Mouse (Mus musculus) left cerebral cortex, postnatal 36 days (tissue): ENCODE data around the gene Tsc2. TPM values are rescaled to one million over a fixed set of nuclear protein-coding genes. Genes with fewer than 3 reads are reported as not detected.

Source experiments
- DNase-seq, 2 experiments: peaks; one replicate each; pipeline ENCODE4 v3.0.0; 2021 to 2022; ENCODE audit warnings: low spot score in 2 of 2, mixed read lengths in 1 of 2
- intact Hi-C: fragments of 180-260 bp; cut with DNase I; formaldehyde crosslinking; loops from one replicate; pipeline ENCODE4 v1.15.1; 2025
- total RNA-seq, 2 experiments: library from RNA; stranded (reverse); gene quantifications; 2 replicates each; pipeline ENCODE4 v1.2.3; 2021

Gene Tsc2
- total RNA-seq, 2 experiments from 2014 or later, result 116 to 157 TPM

- DNase-seq, result no peak
- intact Hi-C loops, result no loop called here
These were observed 48.6 kb downstream of the Tsc2 start for GRCm38 (mm10) chr17:24583599-24584460.

GRCm38 (mm10) chr17:24580287-24580686 lies 52.1 kb downstream of the Tsc2 start:
- DNase-seq, result no peak
- intact Hi-C loops, result no loop called here

GRCm38 (mm10) chr17:24579532-24579931 lies 52.9 kb downstream of the Tsc2 start:
- intact Hi-C loops, result no loop called here
- DNase-seq, result no peak

GRCm38 (mm10) chr17:24573811-24574210 lies 58.6 kb downstream of the Tsc2 start:
- DNase-seq, result no peak
- intact Hi-C loops, result no loop called here

- intact Hi-C loops, result no loop called here
- DNase-seq, result no peak
These were observed 59.7 kb downstream of the Tsc2 start for GRCm38 (mm10) chr17:24572651-24573245.

GRCm38 (mm10) chr17:24569837-24570236 lies 62.6 kb downstream of the Tsc2 start:
- intact Hi-C loops, result no loop called here
- no peak for DNase-seq

GRCm38 (mm10) chr17:24567034-24567779 lies 65.2 kb downstream of the Tsc2 start:
- intact Hi-C loops, result no loop called here
- DNase-seq, result peak in 1 of 2 experiments; percentile 3

GRCm38 (mm10) chr17:24565792-24566191 lies 66.6 kb downstream of the Tsc2 start:
- peak in 1 of 2 experiments; percentile 2 for DNase-seq
- intact Hi-C loops, result no loop called here

- intact Hi-C loops, result no loop called here
These were observed 67.3 kb downstream of the Tsc2 start for GRCm38 (mm10) chr17:24565092-24565491.

GRCm38 (mm10) chr17:24564422-24564821 lies 68.0 kb downstream of the Tsc2 start:
- intact Hi-C loops, result no loop called here
- DNase-seq, result peak in 1 of 2 experiments; percentile 3

More at GRCm38 (mm10) chr17:24565092-24565491, 67.3 kb downstream of the Tsc2 start:
- DNase-seq, result peak in 1 of 2 experiments; percentile 3

GRCm38 (mm10) chr17:24563638-24564037 lies 68.8 kb downstream of the Tsc2 start:
- intact Hi-C loops, result no loop called here
- no peak for DNase-seq

GRCm38 (mm10) chr17:24561592-24561991 lies 70.8 kb downstream of the Tsc2 start:
- intact Hi-C loops, result no loop called here
- DNase-seq, result no peak

- no peak for DNase-seq
- intact Hi-C loops, result no loop called here
These were observed 72.0 kb downstream of the Tsc2 start for GRCm38 (mm10) chr17:24560301-24561028.

- DNase-seq, result peak in 1 of 2 experiments; percentile 6
- intact Hi-C loops, result no loop called here
These were observed 73.3 kb downstream of the Tsc2 start for GRCm38 (mm10) chr17:24559146-24559545.

- intact Hi-C loops, result no loop called here
- peak in 1 of 2 experiments; percentile 5 for DNase-seq
These were observed 73.8 kb downstream of the Tsc2 start for GRCm38 (mm10) chr17:24558600-24559099.

- intact Hi-C loops, result no loop called here
- no peak for DNase-seq
These were observed 75.3 kb downstream of the Tsc2 start for GRCm38 (mm10) chr17:24557091-24557490.

GRCm38 (mm10) chr17:24551050-24551444 lies 81.4 kb downstream of the Tsc2 start:
- intact Hi-C loops, result loop anchor here (2.0 kb wide), 1 partner anchor 16 kb away; the partner anchor contains the start of gene Rab26

GRCm38 (mm10) chr17:24550416-24551049 lies 81.9 kb downstream of the Tsc2 start:
- DNase-seq, result peak; percentile 81 to 84
- intact Hi-C loops, result loop anchor here (2.0 kb wide), 1 partner anchor 16 kb away; the partner anchor contains the start of gene Rab26

More at GRCm38 (mm10) chr17:24551050-24551444, 81.4 kb downstream of the Tsc2 start:
- DNase-seq, result peak in 1 of 2 experiments; percentile 2
